Mouse (Mus musculus) neural tube, embryonic 14.5 days (tissue): Measurements from ENCODE around the gene Vps33a. TPM values are rescaled to one million over a fixed set of nuclear protein-coding genes. Genes with fewer than 3 reads are reported as not detected.

Experiments
- ATAC-seq: fragments of 200-750 bp; cut with Nextera tagmentation; 2 replicates; pipeline ENCODE4 v1.8.0; 2017; ENCODE audit warnings: low read depth, mild to moderate bottlenecking, moderate TSS enrichment, moderate library complexity
- H3K27ac ChIP-seq: fragments of 300-500 bp; sonication (generic); 2 replicates; pipeline ENCODE4 v1.5.1; 2014; ENCODE audit warnings: low read depth, mild to moderate bottlenecking, control low read depth, low read length, moderate library complexity, mixed read lengths
- H3K27me3 ChIP-seq: fragments of 300-500 bp; sonication (generic); 2 replicates; pipeline ENCODE4 v1.6.1; 2014; ENCODE audit warnings: low read length; ENCODE audit not compliant: control insufficient read depth, insufficient read depth
- H3K36me3 ChIP-seq: fragments of 300-500 bp; sonication (generic); 2 replicates; pipeline ENCODE4 v1.6.1; 2014; ENCODE audit warnings: low read length, mixed read lengths; ENCODE audit not compliant: control insufficient read depth, insufficient read depth
- H3K4me1 ChIP-seq: fragments of 300-500 bp; sonication (generic); 2 replicates; pipeline ENCODE4 v1.6.1; 2014; ENCODE audit warnings: low read length; ENCODE audit not compliant: control insufficient read depth, insufficient read depth
- H3K4me2 ChIP-seq: fragments of 300-500 bp; sonication (generic); 2 replicates; pipeline ENCODE4 v1.6.1; 2014; ENCODE audit warnings: mild to moderate bottlenecking, low read depth, low read length, control low read depth
- H3K4me3 ChIP-seq: fragments of 300-500 bp; sonication (generic); 2 replicates; pipeline ENCODE4 v1.5.1; 2014; ENCODE audit warnings: low read depth, low read length, control low read depth, mixed read lengths
- H3K9ac ChIP-seq: fragments of 300-500 bp; sonication (generic); replicated peaks from 2 replicates; pipeline ENCODE4 v1.6.1; 2014; ENCODE audit warnings: low read depth, mild to moderate bottlenecking, control low read depth, low read length, mixed read lengths
- H3K9me3 ChIP-seq: fragments of 300-500 bp; sonication (generic); 2 replicates; pipeline ENCODE4 v1.6.1; 2016; ENCODE audit warnings: low read length; ENCODE audit not compliant: control insufficient read depth
- WGBS: fragments of 180-500 bp; shearing (Covaris S2); extraction: QIAGEN DNeasy Blood & Tissue Kit; methylation state at CpG from one replicate; pipeline ENCODE4 v1.1.7; 2014; 5-methylcytosine and 5-hydroxymethylcytosine counted together
- polyA plus RNA-seq: library from polyadenylated mRNA; unstranded; fragments of >200 nt; fragmentation: Nextera tagmentation; extraction: Ambion mirVana; gene quantifications from 2 replicates; pipeline ENCODE4 v1.2.1, GENCODE M21; 2014

The Vps33a gene
- polyA plus RNA-seq, 1 experiment from 2014 or later, result 47.3 TPM

DNA sequence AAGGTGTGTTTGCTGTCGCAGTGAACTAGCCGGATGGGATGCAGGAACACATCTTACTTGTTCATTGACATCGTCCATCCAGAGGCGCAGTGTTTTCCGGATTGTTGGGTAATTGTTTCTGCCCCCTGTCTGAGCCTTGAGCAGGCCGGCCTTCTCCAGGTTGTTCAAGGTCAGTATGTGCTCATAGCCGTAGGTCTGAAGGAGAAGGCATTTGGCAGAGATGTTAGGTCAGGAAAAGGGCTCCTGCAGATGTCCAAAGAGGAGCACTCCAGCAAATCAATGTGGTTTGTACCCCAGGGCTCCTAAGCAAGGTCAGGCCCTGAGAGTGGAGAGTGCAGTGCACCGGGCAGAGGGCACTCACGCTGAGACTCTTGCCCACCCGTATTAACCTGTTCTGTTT is 39.0 kb downstream of the Vps33a start:
- no peak overlapping the region for H3K4me3 ChIP-seq
- 95% methylated on average over 10 of the region's 10 CpGs for WGBS
- H3K4me2 ChIP-seq, result no peak overlapping the region
- no peak overlapping the region for H3K9ac ChIP-seq
- ATAC-seq, result no peak
- no peak overlapping the region for H3K27ac ChIP-seq
- no peaks in the 10 kb centered on the region for H3K27me3 ChIP-seq
- no peaks in the 10 kb centered on the region for H3K9me3 ChIP-seq
- H3K4me1 ChIP-seq, result no peaks in the 10 kb centered on the region
- H3K36me3 ChIP-seq, result peaks cover 62% of the 10 kb centered on the region

- Histone ChIP-seq H3K9me3 (no peaks in the 10 kb centered on the region), H3K4me1 (no peaks in the 10 kb centered on the region), H3K9ac (no peak overlapping the region), H3K36me3 (peaks cover 49% of the 10 kb centered on the region), H3K27ac (no peak overlapping the region), H3K27me3 (no peaks in the 10 kb centered on the region), H3K4me2 (no peak overlapping the region), H3K4me3 (no peak overlapping the region)
- WGBS, result 92% methylated on average over 8 of the region's 8 CpGs
- no peak for ATAC-seq
Observed at GRCm38 (mm10) chr5:123530056-123530455, 42.8 kb downstream of the Vps33a start.

GRCm38 (mm10) chr5:123528641-123529040 is 44.2 kb downstream of the Vps33a start:
- Histone ChIP-seq H3K4me1 (peaks cover 3% of the 10 kb centered on the region; the same call in 1 of the 2 replicates), H3K9ac (no peak overlapping the region), H3K27ac (no peak overlapping the region), H3K4me2 (no peak overlapping the region), H3K36me3 (peaks cover 40% of the 10 kb centered on the region), H3K27me3 (no peaks in the 10 kb centered on the region), H3K9me3 (no peaks in the 10 kb centered on the region), H3K4me3 (no peak overlapping the region)
- no peak for ATAC-seq
- 87% methylated on average over 7 of the region's 7 CpGs for WGBS

DNA sequence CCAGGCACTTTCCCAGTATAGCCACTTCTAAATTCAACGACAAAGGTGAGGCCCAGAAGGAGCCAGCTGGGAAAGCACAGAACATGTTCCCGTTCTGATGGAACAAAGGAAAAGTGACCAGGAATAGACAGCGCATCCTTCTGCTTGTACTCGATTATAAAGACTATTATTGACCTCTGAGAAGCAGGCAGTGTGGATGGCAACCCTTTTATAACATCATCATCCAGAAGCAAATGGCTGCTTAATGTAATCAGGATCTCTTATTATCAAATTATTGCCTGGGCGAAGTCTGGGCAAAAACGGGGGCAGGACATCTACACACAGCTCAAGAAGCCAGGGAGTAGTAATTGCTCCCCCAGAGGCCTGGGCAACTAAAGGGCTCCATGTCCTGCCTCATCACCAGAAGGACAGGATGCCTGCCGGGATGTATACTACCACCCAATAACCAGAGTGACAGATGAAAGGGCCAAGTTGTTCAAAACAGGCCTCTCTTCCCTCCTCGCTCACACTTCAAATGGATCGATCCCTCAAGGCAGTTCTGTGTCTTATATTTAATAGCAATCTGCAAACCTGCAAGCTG is 46.8 kb downstream of the Vps33a start:
- H3K27me3 ChIP-seq, result no peaks in the 10 kb centered on the region
- H3K4me2 ChIP-seq, result no peak overlapping the region
- no peak for ATAC-seq
- H3K27ac ChIP-seq, result no peak overlapping the region
- no peak overlapping the region for H3K4me3 ChIP-seq
- H3K9ac ChIP-seq, result no peak overlapping the region
- peaks cover 11% of the 10 kb centered on the region; the same call in 1 of the 2 replicates for H3K4me1 ChIP-seq
- H3K36me3 ChIP-seq, result peaks cover 16% of the 10 kb centered on the region; the same call in 1 of the 2 replicates
- WGBS, result 93% methylated on average over 9 of the region's 9 CpGs
- H3K9me3 ChIP-seq, result no peaks in the 10 kb centered on the region

- ATAC-seq, result no peak
- Histone ChIP-seq H3K4me3 (peak within 1 kb of the TSS; percentile 92), H3K4me1 (peaks cover 11% of the 10 kb centered on the region; the same call in 1 of the 2 replicates), H3K9me3 (no peaks in the 10 kb centered on the region), H3K36me3 (peaks cover 11% of the 10 kb centered on the region; the same call in 1 of the 2 replicates), H3K9ac (peak within 1 kb of the TSS; percentile 47; the same call in 1 of the 2 replicates), H3K27me3 (no peaks in the 10 kb centered on the region), H3K27ac (peak within 1 kb of the TSS; percentile 70), H3K4me2 (peak within 1 kb of the TSS; percentile 97)
- 81% methylated on average over 7 of the region's 7 CpGs for WGBS
Observed at GRCm38 (mm10) chr5:123525281-123525680, 47.6 kb downstream of the Vps33a start, which contains the start of gene Gm49027. Gm49027 (minus strand) TSS chr5:123525488.

DNA sequence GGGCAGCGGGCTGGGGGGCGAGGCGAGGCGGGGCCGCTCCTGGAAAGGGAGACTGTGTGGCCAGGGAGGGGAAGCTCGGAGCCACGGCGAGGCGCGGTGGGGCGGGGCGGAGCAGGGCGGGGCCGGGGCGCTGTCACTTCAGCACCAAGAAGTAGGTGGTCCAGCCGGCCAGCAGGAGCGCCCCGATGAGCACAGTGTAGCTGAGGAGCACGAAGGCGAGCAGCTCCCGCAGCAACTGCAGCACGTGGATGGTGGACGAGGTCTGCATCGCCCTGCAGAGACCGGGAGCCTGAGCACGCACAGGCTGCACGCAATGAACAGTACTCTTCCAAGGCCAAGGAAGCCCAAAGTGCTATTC is 48.5 kb downstream of the Vps33a start:
- Histone ChIP-seq H3K9ac (peak overlapping the region; percentile 47; the same call in 1 of the 2 replicates), H3K36me3 (peaks cover 11% of the 10 kb centered on the region; the same call in 1 of the 2 replicates), H3K27ac (peak overlapping the region; percentile 70), H3K4me2 (peak overlapping the region; percentile 97), H3K4me3 (peak overlapping the region; percentile 92), H3K9me3 (no peaks in the 10 kb centered on the region), H3K27me3 (no peaks in the 10 kb centered on the region), H3K4me1 (peaks cover 11% of the 10 kb centered on the region; the same call in 1 of the 2 replicates)
- peak; percentile 91 for ATAC-seq
- 1% methylated on average over 25 of the region's 27 CpGs for WGBS

- Histone ChIP-seq H3K9me3 (no peaks in the 10 kb centered on the region), H3K4me3 (peak within 1 kb of the TSS; percentile 92), H3K4me2 (peak within 1 kb of the TSS; percentile 97), H3K27me3 (no peaks in the 10 kb centered on the region), H3K4me1 (peaks cover 11% of the 10 kb centered on the region; the same call in 1 of the 2 replicates), H3K36me3 (peaks cover 10% of the 10 kb centered on the region; the same call in 1 of the 2 replicates), H3K9ac (peak within 1 kb of the TSS; percentile 65), H3K27ac (peak within 1 kb of the TSS; percentile 70)
- ATAC-seq, result peak; percentile 98
- WGBS, result under 1% methylated on average over 74 of the region's 82 CpGs
Observed at GRCm38 (mm10) chr5:123523692-123524392, 49.0 kb downstream of the Vps33a start, which contains the start of gene Diablo. Diablo (minus strand) TSS chr5:123524176.

- Histone ChIP-seq H3K9ac (no peak overlapping the region), H3K27me3 (no peaks in the 10 kb centered on the region), H3K36me3 (peaks cover 18% of the 10 kb centered on the region; the same call in 1 of the 2 replicates), H3K9me3 (no peaks in the 10 kb centered on the region), H3K4me2 (no peak overlapping the region), H3K4me1 (peaks cover 11% of the 10 kb centered on the region; the same call in 1 of the 2 replicates), H3K27ac (no peak overlapping the region), H3K4me3 (no peak overlapping the region)
- ATAC-seq, result no peak
- 100% methylated on average over 1 of the region's 1 CpGs for WGBS
Observed at GRCm38 (mm10) chr5:123522166-123522565, 50.7 kb downstream of the Vps33a start.

GRCm38 (mm10) chr5:123521621-123522020 is 51.2 kb downstream of the Vps33a start:
- WGBS, result 86% methylated on average over 1 of the region's 1 CpGs
- peaks cover 11% of the 10 kb centered on the region; the same call in 1 of the 2 replicates for H3K4me1 ChIP-seq
- H3K4me2 ChIP-seq, result no peak overlapping the region
- no peak overlapping the region for H3K27ac ChIP-seq
- H3K9ac ChIP-seq, result no peak overlapping the region
- H3K4me3 ChIP-seq, result no peak overlapping the region
- no peaks in the 10 kb centered on the region for H3K9me3 ChIP-seq
- peaks cover 23% of the 10 kb centered on the region; the same call in 1 of the 2 replicates for H3K36me3 ChIP-seq
- no peaks in the 10 kb centered on the region for H3K27me3 ChIP-seq
- no peak for ATAC-seq
